Mouse (Mus musculus) C2C12 (cell line): ENCODE measurements at regions not wholly inside any gene's neighbourhood (a gene's known extent, or its start where the extent isn't known, plus 50 kb on each side); places are given as distances from the start of the nearest gene placed in this dataset.

Source experiments
- CEBPB ChIP-seq: IDR thresholded peaks from one replicate; pipeline ENCODE4 v1.6.1; 2011; ENCODE audit warnings: low read depth, mild to moderate bottlenecking, control low read depth, moderate library complexity
- CTCF ChIP-seq: IDR thresholded peaks from one replicate; pipeline ENCODE4 v1.5.1; 2011; ENCODE audit not compliant: control insufficient read depth, insufficient read depth, insufficient read length
- MAX ChIP-seq: IDR thresholded peaks from one replicate; pipeline ENCODE4 v1.6.1; 2011; ENCODE audit warnings: mild to moderate bottlenecking, control low read depth
- MYOG ChIP-seq: IDR thresholded peaks from one replicate; pipeline ENCODE4 v1.6.1; 2011; ENCODE audit not compliant: control insufficient read depth, insufficient read length; ENCODE audit errors: extremely low read depth
- USF1 ChIP-seq: IDR thresholded peaks from one replicate; pipeline ENCODE4 v1.6.1; 2011; ENCODE audit warnings: low read depth, mild to moderate bottlenecking, control low read depth, moderate library complexity

DNA sequence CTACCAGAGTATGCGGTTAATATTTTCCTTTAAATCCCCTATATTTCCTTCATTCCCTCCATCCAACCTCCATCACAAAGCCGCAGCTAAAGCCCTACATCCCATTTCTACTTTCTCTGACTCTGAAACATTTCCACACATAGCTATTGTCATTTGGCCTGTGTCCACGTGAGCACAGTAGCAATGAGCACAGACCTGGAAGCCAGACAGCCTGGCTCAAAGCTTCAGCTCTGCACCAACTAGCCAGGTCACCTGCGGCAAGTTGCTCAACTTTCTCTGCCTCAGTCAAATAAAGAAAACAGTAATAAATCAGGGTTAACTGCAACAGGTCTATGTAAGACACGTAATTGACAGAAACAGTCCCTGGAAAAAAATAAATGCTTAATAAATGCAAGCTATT is 247.8 kb upstream of the Maf start:
- no peak for TF ChIP-seq CTCF
- TF ChIP-seq MAX, result no peak
- TF ChIP-seq CEBPB, result no peak
- TF ChIP-seq MYOG, result no peak
- no peak for TF ChIP-seq USF1
